Mouse (Mus musculus): ENCODE measurements around the gene Snrpa.

Snrpa gene

DNA sequence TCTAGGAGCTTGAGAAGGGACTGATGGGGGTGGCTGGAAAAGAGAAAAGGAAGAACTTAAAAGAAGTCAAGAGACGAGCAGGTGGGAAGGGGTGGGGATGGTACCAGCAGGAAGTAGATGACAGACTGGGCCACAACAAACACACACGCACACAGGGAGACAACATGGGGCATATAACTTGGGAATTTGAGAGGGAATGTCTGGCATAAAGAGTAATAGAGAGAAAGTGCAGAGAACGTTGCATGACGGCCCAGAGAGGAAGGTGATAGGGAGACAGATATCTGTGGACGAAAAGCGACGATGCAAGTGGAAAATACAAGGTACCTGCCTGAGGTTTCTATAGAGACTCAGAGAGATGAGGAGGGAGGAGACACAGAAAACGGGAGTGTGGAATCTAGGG, 30.4 kb downstream of the Snrpa start:
- DNase-seq: no peak

DNA sequence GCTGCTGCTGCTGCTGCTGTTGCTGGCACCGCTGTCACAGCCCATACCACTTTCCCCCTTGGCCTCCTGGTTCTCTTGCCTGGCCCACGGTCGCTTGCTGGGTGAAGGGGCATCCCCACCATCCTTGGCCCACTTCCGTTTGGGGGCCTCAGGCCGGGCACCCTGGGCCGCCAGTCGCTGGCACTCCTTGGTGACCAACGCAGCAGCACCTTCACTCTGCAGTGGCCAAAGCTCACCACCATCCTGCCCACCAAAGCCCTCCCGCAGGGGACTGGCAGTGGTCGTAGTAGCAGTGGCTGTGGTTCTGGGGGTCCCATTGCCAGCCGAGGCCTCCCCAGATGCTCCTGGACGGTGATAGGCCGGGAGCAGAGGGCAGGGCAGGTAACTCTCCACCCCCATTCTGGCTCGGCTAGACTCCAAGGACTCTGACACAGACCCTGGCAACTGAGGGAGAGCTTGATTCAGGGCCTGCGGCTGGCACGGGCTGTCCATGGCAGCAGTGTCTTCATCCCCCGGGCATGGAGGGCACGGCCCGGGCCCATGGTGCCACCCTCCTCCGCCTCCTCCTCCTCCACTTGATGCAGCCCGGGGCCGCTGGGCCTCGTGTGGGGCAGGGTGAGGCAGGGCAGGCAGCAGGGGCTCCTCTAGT, 30.9 kb downstream of the Snrpa start:
- peak in 1 of 2 experiments; percentile 42 for DNase-seq

DNA sequence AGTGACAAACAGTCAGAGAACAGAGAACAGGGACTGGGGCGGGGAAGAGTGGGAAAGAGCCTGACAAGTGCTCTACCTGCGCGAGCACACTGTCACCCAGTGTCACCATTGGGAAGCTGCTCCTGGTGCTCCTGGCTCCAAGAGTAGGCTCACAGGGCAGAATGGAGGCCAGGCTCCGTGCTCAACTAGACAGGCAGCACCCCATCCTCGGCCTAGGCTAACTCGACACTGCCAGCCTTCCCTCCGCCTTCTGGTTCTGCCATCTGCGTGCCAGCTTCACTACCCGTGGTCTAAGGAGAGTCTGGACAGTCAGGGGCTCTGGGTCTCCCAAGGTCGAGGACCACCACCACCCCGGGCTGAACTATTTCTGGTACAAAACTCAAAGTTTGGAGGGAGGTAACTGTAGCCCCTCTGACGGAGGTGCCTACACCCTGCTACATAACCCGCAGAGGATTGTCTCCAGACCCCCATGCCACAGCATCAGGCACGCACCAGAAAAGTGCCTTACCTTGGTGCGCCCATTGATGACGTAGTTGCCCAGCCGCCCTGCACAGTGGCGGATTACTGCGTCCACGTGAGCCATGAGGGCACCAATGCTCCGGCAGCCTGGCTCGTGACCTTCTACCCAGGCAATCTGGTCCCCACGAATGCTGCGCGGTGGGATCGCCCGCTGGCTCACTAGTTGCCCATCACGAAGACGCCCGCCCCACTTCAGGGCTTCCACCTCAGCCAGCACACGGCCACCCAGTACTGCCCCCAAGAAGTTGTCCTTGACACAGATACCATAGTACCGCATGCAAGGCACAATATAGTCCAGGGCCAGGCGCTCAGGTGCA, 31.7 kb downstream of the Snrpa start:
- DNase-seq: no peak

GRCm38 (mm10) chr7:27163450-27163805, 32.6 kb downstream of the Snrpa start:
- no peak for DNase-seq

- no peak for DNase-seq
These were observed 33.2 kb downstream of the Snrpa start for GRCm38 (mm10) chr7:27162780-27163449.

DNA sequence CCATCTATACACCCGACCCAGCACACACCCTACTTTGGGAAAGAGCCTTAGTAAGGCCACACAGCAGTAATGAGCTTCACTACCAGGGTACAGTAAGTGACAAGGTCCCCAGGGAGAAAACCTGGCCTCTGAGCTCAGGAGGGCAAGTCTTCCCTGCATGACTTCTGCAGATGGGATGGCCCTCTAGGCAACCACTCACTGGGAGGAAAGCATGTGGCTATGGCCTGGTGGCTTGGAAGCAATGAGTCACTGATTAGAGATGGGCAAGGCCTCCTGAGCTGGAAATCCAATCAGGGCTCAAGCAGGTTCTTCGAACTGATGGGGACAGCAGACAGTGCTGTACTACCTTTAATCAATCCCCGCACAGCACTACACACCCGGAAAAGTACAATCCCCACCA, 34.3 kb downstream of the Snrpa start:
- DNase-seq: no peak

DNA sequence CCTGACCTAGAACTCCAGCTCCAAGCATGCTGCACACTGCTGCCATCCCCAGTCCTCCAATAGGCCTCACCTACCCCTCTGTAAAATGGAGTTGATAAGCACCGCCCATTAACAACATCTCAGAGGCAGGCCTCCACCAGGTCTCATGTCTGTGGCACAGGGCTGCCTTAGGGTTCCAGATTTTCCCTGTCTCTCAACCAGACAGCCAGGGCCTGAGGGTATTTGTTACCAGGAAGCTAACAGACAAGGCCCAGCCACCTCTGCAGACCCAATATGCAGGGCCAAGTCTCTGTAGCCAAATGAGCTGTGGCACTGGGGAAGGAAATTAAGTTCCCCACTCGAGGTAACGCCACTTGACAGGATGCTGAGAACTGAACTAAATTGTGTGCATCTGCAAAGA, 35.1 kb downstream of the Snrpa start:
- DNase-seq: no peak

DNA sequence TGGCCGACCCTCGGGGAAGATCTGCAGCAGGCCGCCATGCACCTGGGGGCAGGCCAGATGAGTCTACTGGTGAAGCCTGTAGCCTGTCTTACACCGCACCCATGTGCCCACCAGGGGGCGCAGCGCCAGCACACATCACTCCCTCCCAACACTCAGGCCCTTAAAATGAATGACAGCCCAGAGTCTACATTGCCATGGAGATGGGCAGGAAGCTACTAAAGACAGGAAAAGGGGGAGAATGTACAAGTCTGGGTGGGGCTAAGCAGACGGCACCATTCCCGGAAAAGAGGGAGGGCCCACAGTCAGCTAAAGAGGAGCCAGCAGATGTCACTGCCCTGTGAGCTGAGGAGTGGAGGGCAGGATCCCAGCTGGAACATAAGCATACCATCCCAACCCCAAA, 36.2 kb downstream of the Snrpa start:
- peak; percentile 87 to 91 for DNase-seq

- no peak for DNase-seq
These were observed 36.8 kb downstream of the Snrpa start for GRCm38 (mm10) chr7:27159256-27159655.

GRCm38 (mm10) chr7:27158171-27158570, 37.9 kb downstream of the Snrpa start:
- DNase-seq: no peak

DNA sequence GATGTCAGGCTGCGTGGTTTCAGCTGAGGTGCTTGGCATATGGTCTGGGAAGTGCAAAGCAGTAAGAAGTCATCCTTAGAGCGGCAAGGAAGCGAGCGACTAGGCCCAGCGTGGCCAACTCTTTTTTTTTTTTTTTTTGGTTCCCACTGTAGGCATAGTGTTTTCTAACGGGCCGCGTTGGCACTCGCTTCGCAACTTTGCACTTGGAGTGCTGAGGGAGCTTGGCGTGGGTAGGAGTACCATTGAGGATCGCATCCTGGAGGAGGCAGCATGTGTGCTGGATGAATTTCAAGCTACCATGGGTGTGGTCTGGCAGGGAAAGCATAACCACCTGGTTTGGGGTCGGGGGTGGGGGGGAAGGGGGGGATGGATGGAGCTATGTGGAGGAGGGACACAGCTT, 40.1 kb downstream of the Snrpa start:
- DNase-seq: no peak

- peak; percentile 72 to 85 for DNase-seq
These were observed 42.8 kb downstream of the Snrpa start, which contains the start of gene Cyp2t4 for GRCm38 (mm10) chr7:27153205-27153764. Gene Cyp2t4, plus strand, starts transcription at chr7:27153714.
